Mouse (Mus musculus) embryonic fibroblast, embryonic 13.5 days (primary cell): Measurements from ENCODE around the gene Plekhg5.

Experiments used
- CTCF ChIP-seq: IDR thresholded peaks from 2 replicates; pipeline ENCODE4 v1.5.1; 2011; ENCODE audit warnings: mild to moderate bottlenecking, control low read depth, low read length, moderate library complexity, borderline replicate concordance; ENCODE audit not compliant: insufficient read depth
- POLR2A ChIP-seq: IDR thresholded peaks from 2 replicates; pipeline ENCODE4 v1.6.1; 2011; ENCODE audit warnings: low read depth, mild to moderate bottlenecking, control low read depth, low read length, moderate library complexity

- TF ChIP-seq CTCF = no peak
- TF ChIP-seq POLR2A = no peak
These were observed 69.3 kb downstream of the Plekhg5 start for GRCm38 (mm10) chr4:152141521-152142135.
